Mouse (Mus musculus): ENCODE data around the gene Tmem168. TPM values are rescaled to one million over a fixed set of nuclear protein-coding genes. Genes with fewer than 3 reads are reported as not detected.

The Tmem168 gene
- polyA plus RNA-seq, 1 experiment: 12.4 TPM

DNA sequence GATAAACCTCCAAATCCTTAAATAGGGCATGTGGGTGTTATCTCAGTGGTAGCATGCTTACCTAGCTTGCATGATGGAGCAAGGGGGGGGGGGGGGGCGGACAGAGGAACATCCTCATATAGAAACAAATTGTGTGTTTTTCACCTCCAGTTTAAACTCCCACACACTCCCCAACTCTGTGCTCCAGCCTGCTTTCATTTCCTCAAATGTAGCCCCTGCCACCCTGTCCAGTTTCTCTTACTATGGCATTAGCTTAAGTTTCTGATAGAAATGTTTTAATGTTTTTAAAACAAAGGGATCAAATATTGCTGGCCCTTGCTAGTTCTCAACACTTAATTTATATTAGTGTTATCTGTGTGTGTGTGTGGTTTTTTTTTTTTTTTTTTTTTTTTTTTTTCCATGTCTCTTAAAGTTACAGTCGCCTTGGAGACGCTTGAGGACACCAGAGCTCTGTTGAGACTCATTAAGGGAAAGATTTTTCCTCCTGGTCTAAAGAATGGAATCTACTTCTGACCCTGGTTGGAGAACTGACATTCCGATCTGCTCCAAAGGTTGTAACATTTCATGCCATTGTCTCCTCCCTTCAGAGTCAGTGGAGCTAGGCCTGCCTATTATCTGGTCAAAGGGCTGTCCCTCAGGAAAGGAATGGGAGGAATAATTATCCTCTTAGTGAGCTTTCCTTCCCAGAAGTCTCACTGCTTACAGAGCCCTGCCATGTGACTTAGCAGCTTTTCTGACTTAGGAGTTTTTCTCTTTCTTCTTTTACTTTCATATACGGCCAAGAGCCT is 1.6 kb upstream of the Tmem168 start:
- TF ChIP-seq POLR2A (IDR thresholded peaks at IDR 0.05; ENCODE audit: control insufficient read depth, extremely low read depth, insufficient read depth, low read length, poor library complexity) (no peak), CTCF (IDR thresholded peaks at IDR 0.05; ENCODE audit: borderline replicate concordance, control insufficient read depth, extremely low read depth, insufficient read depth, low read length, poor library complexity) (no peak)
- H3K4me1 ChIP-seq (replicated peaks; ENCODE audit: control insufficient read depth, insufficient read depth, low read length): no peaks in the 10 kb centered on the region; the same call in 1 of the 2 replicates
- H3K27me3 ChIP-seq (ENCODE audit: control insufficient read depth, insufficient read depth, low read length): no peaks in the 10 kb centered on the region
- 90% methylated on average over 5 of the region's 5 CpGs for WGBS
- H3K27ac ChIP-seq (ENCODE audit: control insufficient read depth, insufficient read depth, low read length): no peak overlapping the region
- no peak overlapping the region for H3K4me3 ChIP-seq (ENCODE audit: control insufficient read depth, insufficient read depth, low read length)
- no peak for DNase-seq
- no peaks in the 10 kb centered on the region for H3K36me3 ChIP-seq (ENCODE audit: control insufficient read depth, insufficient read depth, low read length)

DNA sequence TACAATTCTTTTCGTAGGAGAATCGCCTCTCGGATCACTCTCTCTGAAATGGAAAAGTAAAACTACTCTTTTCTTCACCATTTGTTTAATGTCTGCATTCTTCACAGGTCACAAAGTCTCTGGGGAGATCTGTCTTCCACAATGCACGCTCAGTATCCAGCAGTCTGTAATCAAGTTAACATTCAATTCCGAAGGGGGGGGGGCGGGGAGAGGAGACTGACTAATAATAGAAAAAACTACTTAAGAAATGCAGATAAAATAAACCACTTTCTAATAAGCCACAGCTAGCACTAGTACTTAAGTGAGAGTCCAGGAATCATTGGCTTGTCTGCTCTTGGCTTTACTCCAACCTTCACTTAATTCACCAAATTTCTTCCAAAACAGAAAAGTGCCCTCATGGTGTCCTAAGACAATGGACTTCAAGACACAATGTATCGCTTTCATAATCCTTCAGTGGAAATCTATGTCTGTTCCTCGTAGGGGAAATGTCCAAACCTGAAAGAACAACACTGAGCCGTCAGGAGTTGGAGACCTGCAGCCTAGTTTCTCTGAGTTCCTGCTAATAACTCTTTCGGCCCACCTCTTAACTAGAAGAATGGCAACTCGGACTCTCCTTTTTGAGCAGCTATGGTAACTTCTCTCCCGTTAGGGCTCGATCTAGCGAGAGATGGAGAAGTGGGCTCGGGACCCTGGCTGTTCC is 829 bp downstream of the Tmem168 start:
- Histone ChIP-seq H3K4me3 (ENCODE audit: control insufficient read depth, insufficient read depth, low read length) (peak overlapping the region; percentile 56), H3K27ac (ENCODE audit: control insufficient read depth, insufficient read depth, low read length) (no peak overlapping the region), H3K36me3 (ENCODE audit: control insufficient read depth, insufficient read depth, low read length) (peaks cover 8% of the 10 kb centered on the region; the same call in 1 of the 2 replicates), H3K27me3 (ENCODE audit: control insufficient read depth, insufficient read depth, low read length) (no peaks in the 10 kb centered on the region), H3K4me1 (replicated peaks; ENCODE audit: control insufficient read depth, insufficient read depth, low read length) (no peaks in the 10 kb centered on the region; the same call in 1 of the 2 replicates)
- 29% methylated on average over 15 of the region's 15 CpGs for WGBS
- DNase-seq: no peak
- no peak for TF ChIP-seq POLR2A (IDR thresholded peaks at IDR 0.05; ENCODE audit: control insufficient read depth, extremely low read depth, insufficient read depth, low read length, poor library complexity)
- TF ChIP-seq CTCF (IDR thresholded peaks at IDR 0.05; ENCODE audit: borderline replicate concordance, control insufficient read depth, extremely low read depth, insufficient read depth, low read length, poor library complexity): no peak

DNA sequence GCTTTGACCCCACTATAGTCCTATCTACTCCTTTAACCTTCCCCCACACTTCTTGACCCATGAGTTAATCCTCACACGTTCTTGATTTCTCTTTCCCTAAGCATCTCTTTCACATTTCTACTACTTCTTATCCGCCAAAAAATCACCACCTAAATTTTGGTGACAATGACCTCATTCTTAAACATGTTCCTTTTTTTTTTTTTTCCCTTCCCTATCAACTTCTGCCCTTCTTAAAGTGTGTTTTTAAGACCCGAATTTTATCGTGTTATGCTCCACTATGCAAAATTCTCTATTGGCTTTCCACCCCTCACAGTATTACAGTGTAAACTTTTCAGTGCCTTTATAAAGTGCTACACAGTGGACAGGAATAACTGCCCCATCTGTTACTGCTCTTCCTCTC is 1.5 kb downstream of the Tmem168 start:
- no peak for DNase-seq
- peaks cover 3% of the 10 kb centered on the region; the same call in 1 of the 2 replicates for H3K4me1 ChIP-seq (replicated peaks; ENCODE audit: control insufficient read depth, insufficient read depth, low read length)
- H3K27ac ChIP-seq (ENCODE audit: control insufficient read depth, insufficient read depth, low read length): no peak overlapping the region
- peaks cover 13% of the 10 kb centered on the region; the same call in 1 of the 2 replicates for H3K36me3 ChIP-seq (ENCODE audit: control insufficient read depth, insufficient read depth, low read length)
- no peak for TF ChIP-seq CTCF (IDR thresholded peaks at IDR 0.05; ENCODE audit: borderline replicate concordance, control insufficient read depth, extremely low read depth, insufficient read depth, low read length, poor library complexity)
- TF ChIP-seq POLR2A (IDR thresholded peaks at IDR 0.05; ENCODE audit: control insufficient read depth, extremely low read depth, insufficient read depth, low read length, poor library complexity): no peak
- no peaks in the 10 kb centered on the region for H3K27me3 ChIP-seq (ENCODE audit: control insufficient read depth, insufficient read depth, low read length)
- H3K4me3 ChIP-seq (ENCODE audit: control insufficient read depth, insufficient read depth, low read length): no peak overlapping the region
- 63% methylated on average over 4 of the region's 4 CpGs for WGBS

DNA sequence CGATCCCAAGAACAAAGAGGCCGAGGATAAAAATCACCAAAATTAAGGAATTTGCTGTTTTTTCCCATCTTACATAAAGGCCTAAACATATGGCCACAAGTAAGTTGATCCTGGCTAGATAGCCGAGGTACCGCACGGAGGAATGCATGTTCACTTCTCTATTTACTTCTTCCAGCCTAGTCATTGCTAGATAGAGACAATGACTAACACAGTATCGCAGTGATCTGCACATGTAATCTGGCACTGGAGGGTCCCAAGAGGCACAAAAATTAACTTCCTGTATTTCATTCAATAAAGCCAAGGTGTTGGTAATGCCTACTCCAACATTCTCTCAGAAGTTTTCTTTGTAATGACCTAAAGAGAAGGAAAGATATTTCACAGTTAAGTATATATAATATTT is 4.8 kb downstream of the Tmem168 start:
- Histone ChIP-seq H3K4me3 (ENCODE audit: control insufficient read depth, insufficient read depth, low read length) (no peak overlapping the region), H3K4me1 (replicated peaks; ENCODE audit: control insufficient read depth, insufficient read depth, low read length) (peaks cover 3% of the 10 kb centered on the region; the same call in 1 of the 2 replicates), H3K27ac (ENCODE audit: control insufficient read depth, insufficient read depth, low read length) (no peak overlapping the region), H3K27me3 (ENCODE audit: control insufficient read depth, insufficient read depth, low read length) (no peaks in the 10 kb centered on the region), H3K36me3 (ENCODE audit: control insufficient read depth, insufficient read depth, low read length) (peaks cover 13% of the 10 kb centered on the region; the same call in 1 of the 2 replicates)
- no peak for DNase-seq
- WGBS: 94% methylated on average over 6 of the region's 6 CpGs
- TF ChIP-seq POLR2A (IDR thresholded peaks at IDR 0.05; ENCODE audit: control insufficient read depth, extremely low read depth, insufficient read depth, low read length, poor library complexity) (no peak), CTCF (IDR thresholded peaks at IDR 0.05; ENCODE audit: borderline replicate concordance, control insufficient read depth, extremely low read depth, insufficient read depth, low read length, poor library complexity) (no peak)

DNA sequence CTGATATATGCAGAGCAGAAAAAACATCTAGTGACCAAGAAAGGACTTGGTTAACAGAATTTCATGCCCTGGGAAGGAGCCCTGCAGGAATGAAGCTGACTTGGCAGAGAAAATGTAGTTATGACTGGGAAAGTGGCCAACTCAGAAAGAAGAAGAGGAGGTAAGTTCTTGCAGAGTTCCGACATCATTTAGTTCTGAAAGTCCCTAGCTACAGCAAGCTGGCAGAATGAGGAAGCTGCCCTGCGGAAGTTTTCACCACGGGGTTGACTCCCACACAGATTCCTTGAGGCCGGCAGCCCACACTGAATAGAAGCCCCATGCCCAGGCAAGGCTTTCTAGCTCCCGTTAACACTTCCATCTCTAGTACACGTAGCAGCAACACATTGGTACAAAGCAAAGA is 6.3 kb downstream of the Tmem168 start:
- no peak for TF ChIP-seq CTCF (IDR thresholded peaks at IDR 0.05; ENCODE audit: borderline replicate concordance, control insufficient read depth, extremely low read depth, insufficient read depth, low read length, poor library complexity)
- no peak for TF ChIP-seq POLR2A (IDR thresholded peaks at IDR 0.05; ENCODE audit: control insufficient read depth, extremely low read depth, insufficient read depth, low read length, poor library complexity)
- peaks cover 3% of the 10 kb centered on the region; the same call in 1 of the 2 replicates for H3K4me1 ChIP-seq (replicated peaks; ENCODE audit: control insufficient read depth, insufficient read depth, low read length)
- no peak overlapping the region for H3K27ac ChIP-seq (ENCODE audit: control insufficient read depth, insufficient read depth, low read length)
- no peak for DNase-seq
- no peaks in the 10 kb centered on the region for H3K27me3 ChIP-seq (ENCODE audit: control insufficient read depth, insufficient read depth, low read length)
- H3K36me3 ChIP-seq (ENCODE audit: control insufficient read depth, insufficient read depth, low read length): peaks cover 13% of the 10 kb centered on the region; the same call in 1 of the 2 replicates
- no peak overlapping the region for H3K4me3 ChIP-seq (ENCODE audit: control insufficient read depth, insufficient read depth, low read length)
- WGBS: 25% methylated on average over 6 of the region's 6 CpGs

DNA sequence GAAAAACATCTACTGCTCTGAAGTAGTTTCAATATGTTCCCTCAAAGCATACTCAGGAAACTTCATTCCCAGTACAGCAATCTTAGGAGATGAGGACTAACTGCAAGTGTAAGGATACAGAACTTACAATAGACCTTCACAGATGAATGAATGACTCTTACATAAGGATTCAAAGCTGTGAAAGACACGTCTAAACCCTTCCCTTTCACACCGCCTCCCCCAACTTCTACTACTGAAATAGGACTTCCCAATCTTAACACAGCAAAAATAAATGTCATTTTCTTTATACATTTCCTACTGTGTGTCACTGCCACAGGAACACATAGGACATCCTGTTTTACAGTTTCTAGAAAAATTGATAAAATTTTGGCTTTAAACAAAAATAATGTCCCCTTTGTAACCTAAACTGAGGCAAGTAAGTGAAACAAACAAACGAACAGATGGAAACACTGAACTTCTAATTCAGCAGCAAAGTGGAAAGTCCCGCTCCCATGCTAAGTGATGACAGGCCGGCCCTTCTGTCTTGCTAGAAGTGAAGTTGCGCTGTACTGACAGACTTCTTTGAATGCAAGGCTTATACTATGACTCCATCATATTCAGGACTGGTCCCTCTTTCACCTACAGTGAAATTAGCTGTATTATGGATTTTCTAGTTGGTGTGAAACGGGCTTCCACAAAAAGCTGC is 9.5 kb downstream of the Tmem168 start:
- Histone ChIP-seq H3K4me1 (replicated peaks; ENCODE audit: control insufficient read depth, insufficient read depth, low read length) (peaks cover 3% of the 10 kb centered on the region; the same call in 1 of the 2 replicates), H3K27me3 (ENCODE audit: control insufficient read depth, insufficient read depth, low read length) (no peaks in the 10 kb centered on the region), H3K4me3 (ENCODE audit: control insufficient read depth, insufficient read depth, low read length) (no peak overlapping the region), H3K27ac (ENCODE audit: control insufficient read depth, insufficient read depth, low read length) (no peak overlapping the region), H3K36me3 (ENCODE audit: control insufficient read depth, insufficient read depth, low read length) (peaks cover 22% of the 10 kb centered on the region)
- TF ChIP-seq POLR2A (IDR thresholded peaks at IDR 0.05; ENCODE audit: control insufficient read depth, extremely low read depth, insufficient read depth, low read length, poor library complexity) (no peak), CTCF (IDR thresholded peaks at IDR 0.05; ENCODE audit: borderline replicate concordance, control insufficient read depth, extremely low read depth, insufficient read depth, low read length, poor library complexity) (no peak)
- WGBS: 87% methylated on average over 7 of the region's 7 CpGs
- DNase-seq: no peak
